Mouse (Mus musculus): Measurements from ENCODE around the gene Epb41l3.

- TF ChIP-seq POLR2A (IDR thresholded peaks at IDR 0.05; ENCODE audit: low read depth, low read length) (no peak), CTCF (IDR thresholded peaks at IDR 0.05; ENCODE audit: extremely low read depth, insufficient read length, insufficient replicate concordance, low read depth, low read length) (no peak)
Measured at GRCm38 (mm10) chr17:69127981-69128380, 52.5 kb downstream of the Epb41l3 start.
